Mouse (Mus musculus) C2C12 (cell line): Measurements from ENCODE around the gene Upk2. TPM values are rescaled to one million over a fixed set of nuclear protein-coding genes. Genes with fewer than 3 reads are reported as not detected.
"Not testable (repeated sequence)": the region's sequence is repeated elsewhere in the genome, so short reads cannot be mapped to it uniquely, and the experiment has no call there.

Experiments used
- H3K27me3 ChIP-seq: one replicate; pipeline ENCODE4 v1.6.1; 2011; ENCODE audit not compliant: control insufficient read depth, insufficient read depth, insufficient read length
- H3K36me3 ChIP-seq: one replicate; pipeline ENCODE4 v1.6.1; 2011; ENCODE audit not compliant: control insufficient read depth, insufficient read depth
- H3K4me3 ChIP-seq: one replicate; pipeline ENCODE4 v1.5.1; 2011; ENCODE audit warnings: mild to moderate bottlenecking, control low read depth; ENCODE audit not compliant: poor library complexity, insufficient read depth, severe bottlenecking
- H3K79me2 ChIP-seq: one replicate; pipeline ENCODE4 v1.6.1; 2011; ENCODE audit not compliant: control insufficient read depth, insufficient read depth
- H3K79me3 ChIP-seq: one replicate; pipeline ENCODE4 v1.6.1; 2011; ENCODE audit warnings: low read depth, control low read depth
- H3ac ChIP-seq: one replicate; pipeline ENCODE3; 2011; ENCODE audit warnings: low read depth; ENCODE audit not compliant: control insufficient read depth, insufficient read length
- CEBPB ChIP-seq: IDR thresholded peaks from one replicate; pipeline ENCODE4 v1.6.1; 2011; ENCODE audit warnings: low read depth, mild to moderate bottlenecking, control low read depth, moderate library complexity
- CTCF ChIP-seq: IDR thresholded peaks from one replicate; pipeline ENCODE4 v1.5.1; 2011; ENCODE audit not compliant: control insufficient read depth, insufficient read depth, insufficient read length
- FOSL1 ChIP-seq: IDR thresholded peaks from one replicate; pipeline ENCODE4 v1.8.0; 2011; ENCODE audit warnings: mild to moderate bottlenecking, low read length; ENCODE audit not compliant: poor library complexity, insufficient read depth, severe bottlenecking
- MAX ChIP-seq: IDR thresholded peaks from one replicate; pipeline ENCODE4 v1.6.1; 2011; ENCODE audit warnings: mild to moderate bottlenecking, control low read depth
- MYOD1 ChIP-seq: IDR thresholded peaks from one replicate; pipeline ENCODE4 v1.6.1; 2011; ENCODE audit warnings: low read depth; ENCODE audit not compliant: control insufficient read depth, insufficient read length
- MYOG ChIP-seq: IDR thresholded peaks from one replicate; pipeline ENCODE4 v1.6.1; 2011; ENCODE audit not compliant: control insufficient read depth, insufficient read length; ENCODE audit errors: extremely low read depth
- USF1 ChIP-seq: IDR thresholded peaks from one replicate; pipeline ENCODE4 v1.6.1; 2011; ENCODE audit warnings: low read depth, mild to moderate bottlenecking, control low read depth, moderate library complexity
- polyA plus RNA-seq: library from polyadenylated mRNA; unstranded; fragments of >200 nt; fragmentation: generic; extraction: Trizol; gene quantifications from one replicate; pipeline ENCODE4 v1.2.1, GENCODE M21; 2012; ENCODE audit warnings: missing spikeins

Gene Upk2
- polyA plus RNA-seq, 1 experiment = 0.04 TPM

GRCm38 (mm10) chr9:44411601-44412130 is 43.1 kb downstream of the Upk2 start:
- Histone ChIP-seq H3ac (no peak overlapping the region), H3K79me2 (peaks cover 40% of the 10 kb centered on the region), H3K27me3 (no peaks in the 10 kb centered on the region), H3K79me3 (peaks cover 24% of the 10 kb centered on the region), H3K36me3 (peaks cover 70% of the 10 kb centered on the region), H3K4me3 (no peak overlapping the region)
- TF ChIP-seq MYOD1 (no peak), USF1 (no peak), CEBPB (no peak), CTCF (no peak), MYOG (no peak), MAX (no peak), FOSL1 (no peak)

GRCm38 (mm10) chr9:44410647-44411336 is 44.0 kb downstream of the Upk2 start:
- Histone ChIP-seq H3K79me3 (peaks cover 31% of the 10 kb centered on the region), H3ac (no peak overlapping the region), H3K36me3 (peaks cover 65% of the 10 kb centered on the region), H3K4me3 (no peak overlapping the region), H3K79me2 (peaks cover 49% of the 10 kb centered on the region), H3K27me3 (no peaks in the 10 kb centered on the region)
- TF ChIP-seq MYOG = no peak
- TF ChIP-seq CEBPB = no peak
- no peak for TF ChIP-seq MYOD1
- TF ChIP-seq USF1 = no peak
- TF ChIP-seq FOSL1 = no peak
- TF ChIP-seq CTCF = no peak
- TF ChIP-seq MAX = no peak

GRCm38 (mm10) chr9:44408693-44409092 is 46.1 kb downstream of the Upk2 start:
- Histone ChIP-seq H3K36me3 (peaks cover 73% of the 10 kb centered on the region), H3K79me3 (peaks cover 38% of the 10 kb centered on the region)
- not testable (repeated sequence) for H3K27me3 ChIP-seq

GRCm38 (mm10) chr9:44407752-44408097 is 47.1 kb downstream of the Upk2 start:
- peaks cover 76% of the 10 kb centered on the region for H3K36me3 ChIP-seq
- peak overlapping the region; percentile 88 for H3ac ChIP-seq
- TF ChIP-seq FOSL1 (no peak), USF1 (no peak), MAX (no peak), MYOD1 (no peak), CEBPB (no peak), MYOG (no peak), CTCF (no peak)
- peaks cover 63% of the 10 kb centered on the region for H3K79me2 ChIP-seq
- H3K79me3 ChIP-seq = peaks cover 38% of the 10 kb centered on the region
- no peaks in the 10 kb centered on the region for H3K27me3 ChIP-seq
- H3K4me3 ChIP-seq = peak overlapping the region; percentile 85

More at GRCm38 (mm10) chr9:44408693-44409092, 46.1 kb downstream of the Upk2 start:
- H3K4me3 ChIP-seq = peak overlapping the region; percentile 85
- peak overlapping the region; percentile 31 for H3ac ChIP-seq
- peaks cover 63% of the 10 kb centered on the region for H3K79me2 ChIP-seq

GRCm38 (mm10) chr9:44406906-44407751 is 47.6 kb downstream of the Upk2 start, which contains the start of the genes Rps25 and Trappc4:
Rps25 (plus strand) TSS chr9:44407139.
Trappc4 (minus strand) TSS chr9:44407600.
- Histone ChIP-seq H3K79me2 (peaks cover 63% of the 10 kb centered on the region), H3K36me3 (peaks cover 76% of the 10 kb centered on the region), H3ac (peak within 1 kb of the TSS; percentile 88), H3K27me3 (no peaks in the 10 kb centered on the region), H3K79me3 (peaks cover 38% of the 10 kb centered on the region), H3K4me3 (peak within 1 kb of the TSS; percentile 85)
- no peak for TF ChIP-seq MYOD1
- TF ChIP-seq MAX = no peak
- no peak for TF ChIP-seq CEBPB
- no peak for TF ChIP-seq MYOG
- TF ChIP-seq FOSL1 = no peak
